Mouse (Mus musculus) urinary bladder, postnatal 36 days (tissue): ENCODE measurements around the gene Fcrlb.
A peak's percentile ranks its signal among the peaks of the same experiment; 100 is the strongest.
"Not testable (repeated sequence)": the region's sequence is repeated elsewhere in the genome, so short reads cannot be mapped to it uniquely, and the experiment has no call there.

Experiments used
- DNase-seq, 2 experiments: peaks; one replicate each; pipeline ENCODE4 v3.0.0; 2022; ENCODE audit warnings: low spot score in 2 of 2, mixed read lengths in 1 of 2

Fcrlb gene

DNA sequence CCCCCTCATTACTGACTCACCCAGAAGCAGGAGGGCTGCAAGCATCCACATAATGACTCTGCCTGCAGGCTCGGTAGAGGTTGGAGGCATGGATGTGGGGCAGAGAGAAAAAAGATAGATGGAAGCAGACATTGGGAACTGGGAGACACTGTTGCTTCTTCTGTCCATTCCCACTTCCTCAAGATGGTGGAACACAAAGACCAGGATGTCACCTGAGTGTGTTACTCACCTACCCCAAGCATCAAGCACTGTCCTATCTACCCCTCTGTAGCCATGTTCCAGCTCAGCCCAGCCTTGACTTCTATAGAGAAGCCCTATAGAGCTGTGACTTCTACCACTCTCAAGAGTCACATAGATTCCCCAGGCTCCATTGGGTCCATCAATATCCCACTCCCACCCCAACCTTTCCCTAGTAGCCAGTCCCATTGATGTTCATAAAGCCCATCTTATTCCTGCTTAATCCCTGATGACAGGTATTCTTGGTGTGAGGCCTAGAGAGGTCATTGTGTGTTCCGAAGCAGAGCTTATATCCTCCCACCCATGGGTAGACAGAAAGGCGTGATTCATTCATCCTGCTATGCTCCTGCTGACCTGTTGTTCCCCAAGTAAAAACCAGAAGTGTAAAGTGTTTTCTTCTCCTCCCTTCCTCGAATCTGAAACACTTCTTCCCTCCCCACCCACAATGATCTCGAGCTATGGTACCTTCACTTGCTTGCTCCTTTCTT is at the start of gene Fcrlb:
TSS of gene Fcrlb (minus strand) at position 51 of the 725 bp plus-strand sequence.
- no peak for DNase-seq

DNA sequence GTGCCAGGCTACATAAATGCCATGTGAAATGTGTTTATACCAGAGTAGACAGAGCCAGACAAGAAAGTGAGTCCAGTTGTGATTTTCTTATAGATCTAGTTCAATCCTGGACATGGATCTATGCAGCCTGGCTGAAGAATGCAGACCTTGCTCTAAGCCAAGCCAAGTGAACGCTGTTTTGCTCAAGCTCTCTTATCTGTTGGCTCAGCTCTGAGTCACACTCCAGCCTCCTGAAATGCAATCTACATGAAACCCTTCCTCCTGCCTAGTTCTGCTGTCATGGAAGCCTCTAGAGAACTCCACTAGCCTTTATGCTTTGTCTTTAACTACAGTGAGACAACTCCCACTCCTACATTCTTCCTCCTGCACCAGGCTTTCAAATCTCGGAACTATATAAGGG is 49.6 kb upstream of the Fcrlb start:
- peak in 1 of 2 experiments; percentile 9 for DNase-seq

DNA sequence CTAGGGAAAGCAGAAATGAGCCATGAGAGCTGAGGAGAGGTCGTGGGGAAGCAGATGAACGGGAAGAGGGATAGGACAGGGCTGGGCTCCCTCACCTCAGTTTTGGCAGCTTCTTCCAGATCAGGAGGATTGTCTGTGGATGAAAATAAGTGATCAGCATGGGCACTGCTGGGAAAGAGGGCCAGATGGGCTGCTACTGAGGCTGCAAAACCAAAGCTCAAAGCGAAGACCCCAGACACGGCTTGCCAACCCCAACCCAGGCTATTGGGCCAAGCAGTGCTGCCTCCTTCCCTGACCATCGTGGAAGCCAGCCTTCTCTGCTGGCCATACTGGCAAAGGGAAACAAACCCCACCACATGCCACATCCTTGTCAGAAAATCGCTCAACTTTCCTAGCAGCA is 48.4 kb upstream of the Fcrlb start:
- no peak for DNase-seq

DNA sequence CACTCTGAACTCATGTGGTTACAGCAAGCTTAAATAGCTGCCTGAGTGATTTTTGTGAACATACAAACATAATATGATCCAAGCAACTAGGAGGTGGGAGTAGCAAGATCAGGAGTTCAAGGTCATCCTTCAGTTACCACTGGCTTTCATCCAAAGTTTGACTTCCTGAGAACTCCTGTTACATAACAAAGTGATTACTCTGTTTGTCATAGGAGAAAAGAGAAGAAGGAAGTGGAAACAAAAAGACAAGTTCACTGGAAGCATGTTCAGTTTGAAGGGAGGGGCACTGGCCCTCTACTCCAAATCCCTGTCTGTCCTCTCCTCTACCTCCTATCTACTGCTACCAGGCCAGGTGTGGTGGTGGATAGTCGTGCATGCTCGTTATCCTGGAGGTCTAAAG is 47.0 kb upstream of the Fcrlb start:
- no peak for DNase-seq

DNA sequence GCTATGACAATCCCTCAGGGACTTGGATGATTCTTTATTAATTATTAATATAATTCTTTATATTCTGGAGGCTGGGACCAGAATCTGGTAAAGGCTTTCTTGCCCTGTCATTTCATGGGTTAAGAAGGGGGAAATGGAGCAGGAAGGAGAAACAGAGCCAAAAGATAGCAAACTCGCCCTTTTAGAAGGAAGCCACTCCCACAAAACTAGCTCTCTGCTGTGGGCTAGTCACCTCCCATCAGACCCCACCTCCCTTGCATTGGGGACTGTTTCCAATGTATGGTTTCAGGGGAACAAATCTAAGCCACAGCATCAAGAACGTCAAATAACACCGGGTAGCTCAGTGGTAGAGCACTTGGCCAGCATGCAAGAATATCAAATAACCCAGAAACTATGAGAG is 45.5 kb upstream of the Fcrlb start:
- DNase-seq: no peak

DNA sequence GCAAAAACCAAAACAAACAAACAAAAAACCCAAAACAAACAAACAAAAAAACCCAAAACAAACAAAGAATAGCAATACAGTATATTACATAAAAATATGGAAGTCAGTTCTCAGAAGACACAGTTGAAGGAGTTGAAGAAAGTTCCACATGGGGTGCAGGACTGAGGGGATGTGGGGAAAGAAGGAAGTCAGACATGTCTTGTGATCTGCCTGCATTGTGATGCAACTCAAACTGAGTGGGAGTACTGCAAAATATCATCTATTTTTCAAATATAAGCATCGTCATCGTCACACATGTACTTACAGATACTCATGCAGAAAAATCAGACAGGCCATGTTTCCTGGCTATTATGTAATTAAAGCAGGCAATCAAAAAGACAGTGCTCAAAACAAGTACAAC is 40.5 kb upstream of the Fcrlb start:
- DNase-seq: no peak

DNA sequence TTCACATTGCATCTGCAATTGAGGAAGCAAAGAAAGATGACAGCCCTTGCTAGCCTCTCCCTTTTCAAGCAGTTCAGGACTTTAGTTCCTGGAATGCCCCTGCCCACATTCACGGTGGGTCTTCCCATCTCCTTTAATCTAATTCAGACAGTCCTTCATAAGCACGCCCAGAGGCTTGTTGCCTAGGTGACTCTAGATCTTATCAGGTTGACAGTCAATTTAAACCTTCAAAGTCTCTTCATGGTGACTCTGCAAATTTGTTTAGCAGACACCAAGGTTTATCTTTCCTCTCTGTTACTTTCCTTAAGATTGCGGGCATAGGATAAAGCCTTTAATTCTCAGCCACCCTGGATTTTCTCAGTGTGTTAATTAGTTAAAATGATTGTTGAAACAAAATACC is 38.0 kb upstream of the Fcrlb start:
- DNase-seq: no peak

DNA sequence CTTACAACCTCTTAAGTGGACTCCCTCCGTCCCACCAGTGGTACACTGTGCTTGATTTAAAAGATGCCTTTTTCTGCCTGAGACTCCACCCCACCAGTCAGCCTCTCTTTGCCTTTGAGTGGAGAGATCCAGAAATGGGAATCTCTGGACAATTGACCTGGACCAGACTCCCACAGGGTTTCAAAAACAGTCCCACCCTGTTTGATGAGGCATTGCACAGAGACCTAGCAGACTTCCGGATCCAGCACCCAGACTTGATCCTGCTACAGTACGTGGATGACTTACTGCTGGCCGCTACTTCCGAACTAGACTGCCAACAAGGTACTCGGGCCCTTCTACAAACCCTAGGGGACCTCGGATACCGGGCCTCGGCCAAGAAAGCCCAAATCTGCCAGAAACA is 32.2 kb upstream of the Fcrlb start:
- DNase-seq: not testable (repeated sequence)

DNA sequence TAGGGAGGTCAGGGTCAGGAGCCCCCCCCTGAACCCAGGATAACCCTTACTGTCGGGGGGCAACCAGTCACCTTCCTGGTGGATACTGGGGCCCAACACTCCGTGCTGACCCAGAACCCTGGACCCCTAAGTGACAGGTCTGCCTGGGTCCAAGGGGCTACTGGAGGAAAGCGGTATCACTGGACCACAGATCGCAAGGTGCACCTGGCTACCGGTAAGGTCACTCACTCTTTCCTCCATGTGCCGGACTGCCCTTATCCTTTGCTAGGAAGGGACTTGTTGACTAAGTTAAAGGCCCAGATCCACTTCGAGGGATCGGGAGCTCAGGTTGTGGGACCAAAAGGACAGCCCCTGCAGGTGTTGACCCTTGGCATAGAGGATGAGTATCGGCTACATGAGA is 31.4 kb upstream of the Fcrlb start:
- DNase-seq: not testable (repeated sequence)

DNA sequence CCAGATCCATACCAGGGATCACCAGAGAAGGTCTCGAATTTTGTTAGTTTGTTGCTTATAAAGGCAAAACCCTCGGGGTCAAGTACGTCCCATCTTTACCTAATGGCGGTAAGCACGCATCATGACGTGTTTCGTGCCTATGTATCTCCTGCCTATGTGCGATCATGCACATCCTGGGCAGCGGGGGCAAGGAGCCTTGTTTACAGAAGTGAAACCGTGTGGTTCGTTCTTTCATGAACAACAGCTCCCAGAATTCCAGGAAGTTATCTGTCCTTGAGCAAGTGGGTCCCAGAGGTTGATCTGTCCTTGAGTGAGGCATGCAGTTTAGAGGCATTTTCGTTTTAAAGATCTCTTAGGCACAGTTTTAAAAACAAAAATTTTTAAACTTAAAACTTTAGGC is 26.5 kb upstream of the Fcrlb start:
- peak in 1 of 2 experiments; percentile 2 for DNase-seq

DNA sequence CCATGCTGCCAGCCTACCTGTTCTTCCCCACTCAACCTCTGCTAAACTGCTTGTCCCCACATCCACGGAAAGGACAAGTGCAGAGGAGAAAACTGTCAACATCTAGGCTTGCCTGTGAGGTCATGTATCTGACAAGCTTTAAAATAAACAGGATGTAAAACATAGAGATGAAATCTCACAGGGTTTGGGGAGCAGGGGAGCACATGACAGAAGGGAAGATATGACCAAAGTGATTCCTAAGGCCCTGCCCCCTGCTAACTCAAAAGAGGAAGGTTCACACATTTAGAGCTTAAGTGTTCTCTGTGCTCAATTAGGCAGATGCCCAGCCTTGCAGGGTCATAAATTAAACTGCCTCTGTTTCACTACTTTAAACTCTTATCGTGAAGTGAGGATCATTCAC is 21.6 kb upstream of the Fcrlb start:
- no peak for DNase-seq

DNA sequence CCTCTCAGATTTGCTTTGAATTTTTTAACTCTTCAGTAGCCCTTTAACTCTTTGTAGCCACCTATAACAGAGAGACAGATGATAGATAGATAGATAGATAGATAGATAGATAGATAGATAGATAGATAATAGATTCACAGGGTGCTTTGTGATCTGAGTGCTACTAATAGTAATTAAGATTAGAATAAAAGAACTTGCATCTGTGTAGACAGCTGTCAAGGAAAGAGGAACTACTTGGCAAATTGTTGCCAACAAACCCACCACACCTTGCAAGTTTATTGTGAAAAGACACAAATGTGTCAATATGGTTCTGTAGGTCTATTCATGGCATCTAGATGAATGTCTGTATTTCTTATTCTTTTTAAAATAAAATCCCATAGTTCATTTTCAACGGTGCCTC is 21.2 kb upstream of the Fcrlb start:
- DNase-seq: no peak

DNA sequence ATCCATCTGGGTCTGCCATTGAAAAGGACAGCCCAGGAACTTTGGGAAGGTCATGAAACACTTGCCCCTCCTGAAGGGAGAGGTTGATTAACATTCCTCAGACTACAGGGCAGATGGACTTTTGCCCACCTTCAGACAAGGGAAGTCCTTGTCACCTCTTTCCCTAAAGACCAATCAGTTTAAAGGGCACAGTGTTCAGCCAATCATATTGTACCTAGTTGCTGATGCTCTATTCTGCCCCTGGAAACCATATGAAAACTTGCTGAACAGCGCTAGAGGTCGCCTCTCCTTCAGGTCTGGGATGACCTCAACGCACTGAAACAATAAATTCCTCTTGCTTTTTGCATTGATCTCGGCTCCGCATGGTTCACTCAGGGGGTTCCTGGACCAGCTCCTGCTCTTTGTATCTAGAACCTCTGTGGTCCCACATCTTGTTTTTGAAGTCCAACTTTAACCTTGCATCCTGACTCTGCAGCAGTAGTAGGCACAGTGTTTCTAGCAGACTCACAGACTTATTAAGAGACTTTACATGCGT is 20.7 kb upstream of the Fcrlb start:
- DNase-seq: no peak

DNA sequence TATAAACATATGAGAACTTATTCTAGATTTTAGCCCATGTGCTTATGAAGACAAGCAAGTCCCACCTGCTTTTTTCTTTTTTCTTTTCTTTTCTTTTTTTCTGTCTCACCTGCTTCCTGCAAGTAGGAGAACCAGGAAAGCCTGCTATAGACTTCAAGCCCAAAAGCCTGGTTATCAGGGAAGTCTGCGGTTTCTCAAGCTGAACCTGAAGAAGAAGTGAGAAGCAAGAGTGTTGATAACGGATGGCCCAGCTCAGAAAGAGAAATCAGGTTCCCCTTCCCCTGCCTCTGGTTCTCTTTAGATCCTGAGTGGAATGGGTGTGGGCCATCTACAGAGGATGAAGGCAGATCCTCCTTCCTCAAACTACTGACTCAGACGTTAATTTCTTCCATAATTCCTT is 19.3 kb upstream of the Fcrlb start:
- no peak for DNase-seq

DNA sequence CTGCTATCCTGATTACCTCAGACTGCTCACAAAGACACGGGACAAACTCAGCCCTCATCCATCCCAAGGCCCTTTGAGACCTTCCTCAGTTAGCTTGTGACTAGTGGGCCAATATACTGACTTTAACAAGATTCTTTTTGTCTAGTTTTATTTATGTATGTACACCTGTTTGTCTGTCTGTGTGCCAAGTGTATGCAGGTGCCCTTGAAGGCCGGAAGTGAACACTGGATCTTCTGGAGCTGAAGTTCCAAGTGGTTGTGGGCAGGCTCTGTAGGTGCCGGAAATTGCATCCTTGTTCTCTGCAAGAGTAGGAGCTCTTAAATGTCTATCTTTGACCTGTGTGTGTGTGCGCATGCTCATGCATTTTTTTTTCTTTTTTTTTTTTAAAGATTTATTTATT is 16.5 kb upstream of the Fcrlb start:
- no peak for DNase-seq

DNA sequence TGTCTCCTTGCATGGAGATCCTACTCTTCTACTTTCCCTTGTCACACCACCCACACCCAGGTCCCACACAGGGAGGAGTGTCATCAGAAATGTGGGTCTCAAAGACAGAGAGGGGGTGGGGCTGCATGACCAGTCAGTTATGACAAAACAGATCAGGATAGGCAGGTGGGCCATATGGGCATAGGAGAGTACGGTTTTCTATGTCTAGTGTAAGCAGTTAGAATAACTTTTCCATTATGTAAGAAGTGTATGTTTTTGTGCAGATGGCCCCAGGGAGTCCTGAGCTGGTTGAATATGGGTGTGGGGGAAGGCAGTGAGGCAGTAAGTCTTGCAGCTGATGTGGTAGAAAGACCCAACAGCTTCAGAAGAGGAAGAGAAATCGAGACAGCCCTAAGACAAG is 15.7 kb upstream of the Fcrlb start:
- DNase-seq: no peak

DNA sequence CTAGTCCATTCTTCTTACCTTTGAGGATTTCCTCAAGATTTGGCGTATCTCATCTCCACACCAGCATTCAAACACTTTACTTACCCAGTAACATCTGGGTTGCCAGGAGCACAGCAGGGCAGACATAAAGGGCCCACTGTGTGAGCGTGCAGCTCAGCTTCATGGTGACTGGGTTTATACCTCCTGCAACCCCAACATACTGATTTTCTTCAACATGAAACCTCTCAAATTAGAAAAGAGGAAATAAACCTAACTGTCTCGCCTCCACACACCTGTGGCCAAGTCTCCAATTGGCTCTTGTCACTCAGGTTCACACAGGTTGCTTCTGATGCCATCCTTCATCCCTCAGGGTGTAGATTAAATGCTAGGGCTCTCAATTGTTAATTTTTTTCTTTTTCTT is 14.6 kb upstream of the Fcrlb start, which contains the start of gene Fcrla:
TSS of gene Fcrla (minus strand) at position 206 of the 400 bp plus-strand sequence.
- DNase-seq: no peak

DNA sequence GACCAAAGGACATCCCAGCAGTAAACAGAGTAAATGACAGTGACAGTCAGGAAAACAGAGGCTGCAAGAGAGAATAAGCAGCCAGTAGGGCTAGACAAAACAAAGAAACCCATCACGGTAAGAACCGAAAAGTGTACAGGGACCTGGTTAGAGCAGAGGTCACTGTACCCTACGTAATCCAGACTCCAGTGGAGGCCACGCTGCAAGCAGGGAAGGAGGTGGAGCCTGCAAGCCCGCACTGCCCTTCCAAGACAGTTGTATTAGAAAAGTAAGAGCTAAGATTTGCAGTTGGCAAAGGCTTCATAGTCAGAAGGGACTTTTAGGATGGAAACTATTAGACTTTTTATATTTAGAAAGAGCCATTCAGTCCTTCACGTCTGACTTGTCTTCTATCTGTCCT is 14.2 kb upstream of the Fcrlb start:
- DNase-seq: no peak

DNA sequence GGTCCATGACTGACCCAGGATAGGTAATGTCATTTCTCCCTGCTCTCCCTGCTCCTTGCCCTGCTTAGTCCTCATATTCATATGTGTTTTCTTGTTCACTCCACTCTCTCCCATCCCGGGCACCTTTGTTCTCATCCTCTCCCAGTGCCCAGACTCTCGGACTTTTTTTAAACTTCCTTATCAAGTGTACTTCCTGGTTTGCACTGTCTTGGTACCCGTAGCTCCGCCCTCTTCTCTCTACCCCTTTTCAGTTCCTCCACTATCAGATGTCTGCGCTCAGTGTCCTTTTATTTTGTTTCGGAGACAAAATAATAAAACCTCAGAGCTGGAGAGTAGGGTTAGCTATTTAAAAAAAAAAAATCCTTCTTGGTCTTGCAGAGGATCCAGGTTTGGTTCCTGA is 11.7 kb upstream of the Fcrlb start:
- DNase-seq: no peak

DNA sequence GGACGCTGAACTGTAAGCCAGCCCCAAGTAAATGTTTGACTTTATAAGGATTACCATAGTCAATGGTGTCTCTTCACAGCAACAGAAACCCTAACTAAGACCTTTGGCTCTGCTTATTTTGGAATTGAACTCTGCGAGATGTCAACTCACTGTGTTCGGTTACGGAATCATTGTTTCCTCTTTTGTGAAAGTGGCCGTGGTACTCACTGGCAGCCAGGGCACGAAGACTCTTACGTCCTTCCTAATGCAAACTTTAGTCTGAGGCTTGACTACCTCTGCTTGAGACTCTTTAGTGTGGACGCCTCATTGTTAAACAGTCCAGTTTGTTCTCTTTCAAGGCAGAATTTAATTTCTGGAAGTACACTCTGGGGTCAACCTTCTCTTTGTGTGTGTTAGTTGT is 6.6 kb upstream of the Fcrlb start:
- DNase-seq: no peak

DNA sequence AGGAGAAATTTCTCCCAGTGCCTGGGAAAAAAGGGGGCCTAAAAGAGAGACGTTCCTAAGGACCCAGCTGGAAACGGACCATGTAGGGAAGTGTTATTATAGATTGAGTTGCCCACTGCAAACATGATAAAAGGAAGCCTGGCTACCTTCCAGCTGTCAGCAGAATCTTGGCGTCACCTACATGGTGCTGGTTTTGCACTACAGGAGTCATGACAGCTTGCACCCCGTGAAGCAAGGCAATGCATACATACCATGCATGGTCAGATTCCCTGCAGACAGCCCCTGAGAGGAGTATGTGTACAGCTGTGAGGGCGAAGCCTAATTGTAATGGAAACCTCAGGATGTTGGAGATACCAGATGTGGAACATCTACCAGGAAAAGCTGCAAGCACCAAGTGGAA is 2.9 kb upstream of the Fcrlb start:
- DNase-seq: no peak

DNA sequence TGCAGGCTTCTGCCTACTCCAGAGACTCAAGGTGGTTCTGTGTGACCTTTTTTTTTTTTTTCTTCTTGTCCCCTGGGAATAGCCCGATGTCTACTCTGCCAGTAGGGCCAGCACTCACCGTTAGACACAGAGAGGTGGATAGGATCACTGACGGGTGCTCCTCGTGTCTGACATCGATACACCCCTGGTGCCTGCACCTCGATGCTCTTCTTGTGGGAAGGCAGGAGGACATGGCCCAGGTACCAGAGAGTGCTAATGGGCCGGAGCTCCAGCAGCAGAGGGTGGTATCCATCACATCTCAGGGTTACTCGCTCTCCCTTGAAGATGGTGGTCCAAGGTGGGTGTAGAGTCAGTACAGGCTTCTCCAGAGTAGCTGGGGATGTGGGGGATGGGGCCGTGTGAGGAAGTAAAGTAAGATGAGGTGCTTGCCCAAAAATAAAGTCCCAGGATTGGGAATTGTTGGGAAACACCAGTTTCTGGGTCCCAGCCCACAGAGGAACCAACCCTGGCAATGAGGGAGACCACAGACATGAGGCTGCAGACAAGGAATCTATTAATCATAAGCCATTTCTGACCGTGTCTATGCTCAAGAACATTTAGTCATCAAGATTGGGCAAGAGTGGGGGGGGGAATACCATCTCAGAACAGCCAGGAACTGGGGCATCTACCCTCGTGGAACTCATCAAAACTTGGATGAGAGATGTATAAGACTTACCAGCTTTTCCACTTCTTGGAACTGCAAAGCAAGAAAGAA is 657 bp downstream of the Fcrlb start:
- DNase-seq: no peak

DNA sequence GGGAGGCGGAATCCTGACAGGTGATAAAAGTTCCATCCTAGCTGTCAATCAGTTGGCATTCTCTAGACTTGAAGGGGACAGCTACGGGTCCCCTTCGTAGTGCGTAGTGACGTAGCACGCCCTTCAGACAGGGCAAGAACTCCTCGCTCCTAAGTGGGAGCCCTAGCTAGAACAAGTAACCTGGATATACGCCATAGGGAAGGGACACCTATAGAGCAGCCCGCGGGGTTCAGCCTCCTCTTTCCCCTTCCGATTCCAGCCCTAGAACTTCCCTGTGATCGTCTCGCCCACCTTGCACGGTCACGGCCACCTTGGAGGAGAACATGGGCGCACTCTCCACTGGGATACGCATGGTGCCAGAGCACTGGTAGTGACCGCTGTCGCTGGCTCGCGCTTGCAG is 4.4 kb downstream of the Fcrlb start:
- no peak for DNase-seq
